Mouse (Mus musculus) cortical plate, adult 2 months (tissue): ENCODE data around the gene Cnih1.

Source experiments
- CTCF ChIP-seq: fragments of 200-500 bp; IDR thresholded peaks from 2 replicates; pipeline ENCODE4 v1.5.1; 2011; ENCODE audit warnings: mild to moderate bottlenecking, control low read depth, low read length; ENCODE audit not compliant: insufficient read depth; ENCODE audit errors: extremely low read depth
- POLR2A ChIP-seq: fragments of 200-500 bp; IDR thresholded peaks from 2 replicates; pipeline ENCODE4 v1.6.1; 2011; ENCODE audit warnings: mild to moderate bottlenecking, low read length, control low read depth; ENCODE audit not compliant: insufficient read depth; ENCODE audit errors: extremely low read depth

DNA sequence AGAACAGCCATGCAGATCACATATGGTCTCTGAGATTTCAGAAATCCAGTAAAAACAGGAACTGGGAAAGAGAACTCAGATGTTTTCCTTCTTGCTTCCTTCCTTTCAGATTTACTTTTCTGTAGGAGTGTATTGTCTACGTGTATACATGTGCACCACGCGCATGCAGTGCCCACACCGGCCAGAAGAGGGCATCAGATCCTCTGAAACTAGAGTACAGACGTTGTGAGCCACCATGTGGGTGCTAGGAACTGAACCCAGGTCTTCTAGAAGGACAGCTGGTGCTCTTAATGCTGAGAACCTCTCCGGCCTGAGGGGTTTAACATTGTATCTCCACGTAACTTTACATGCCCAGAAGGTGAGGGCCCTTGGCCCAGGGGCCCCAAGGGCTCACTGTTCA lies 9.0 kb downstream of the Cnih1 start:
- TF ChIP-seq POLR2A (no peak), CTCF (no peak)
